Mouse (Mus musculus): ENCODE measurements around the gene Smad3. TPM values are rescaled to one million over a fixed set of nuclear protein-coding genes. Genes with fewer than 3 reads are reported as not detected.

The Smad3 gene
- total and polyA plus RNA-seq, 3 experiments: 0.81 to 1.5 (median 1.2) TPM

DNA sequence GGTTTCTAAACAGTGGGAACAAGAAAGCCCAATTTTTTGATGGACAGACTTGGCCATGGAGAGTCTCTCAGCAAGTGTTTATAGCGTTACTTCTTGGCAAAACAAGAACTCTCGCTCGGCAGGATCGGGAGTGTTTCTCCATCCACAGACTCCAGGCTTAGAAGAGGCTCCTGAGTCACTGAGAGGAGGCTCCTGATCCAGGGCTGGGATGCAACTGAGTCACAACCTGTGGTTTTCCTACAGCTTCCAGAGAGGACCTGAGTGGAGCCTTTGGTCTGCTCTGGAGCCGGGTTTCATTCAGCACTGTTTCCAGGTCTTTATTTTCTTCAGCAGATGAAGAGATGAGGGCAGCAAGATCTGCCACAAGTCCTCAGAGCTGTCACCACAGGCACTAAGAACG lies 149.8 kb downstream of the Smad3 start:
- Histone ChIP-seq H3K27ac (ENCODE audit: insufficient read depth, low read depth) (no peak overlapping the region), H3K36me3 (replicated peaks in 1 of 2; ENCODE audit: control insufficient read depth in 1 of 2, insufficient read depth in 1 of 2, low read length in 1 of 2) (peaks cover 0 to 53% of the 10 kb centered on the region in 2 experiments), H3K79me2 (replicated peaks; ENCODE audit: control insufficient read depth, extremely low read depth, insufficient read depth, poor library complexity, severe bottlenecking) (peaks cover 24% of the 10 kb centered on the region), H3K27me3 (replicated peaks) (no peaks in the 10 kb centered on the region), H3K9ac (ENCODE audit: insufficient read depth, low read depth) (no peak overlapping the region), H3K4me3 (replicated peaks in 1 of 3; ENCODE audit: low read depth in 2 of 3, low read length in 2 of 3, poor library complexity in 1 of 3) (no peak overlapping the region), H3K4me2 (ENCODE audit: insufficient read depth, low read depth, poor library complexity, severe bottlenecking) (no peak overlapping the region), H3K4me1 (ENCODE audit: control insufficient read depth in 1 of 2, insufficient read depth in 2 of 2) (peaks cover 6 to 56% of the 10 kb centered on the region in 2 experiments), H3K9me3 (replicated peaks; ENCODE audit: low read length) (peaks cover 4% of the 10 kb centered on the region)
- TF ChIP-seq RCOR1 (conservative IDR thresholded peaks at IDR 0.05; ENCODE audit: low read depth, low read length) (no peak), MEF2A (IDR thresholded peaks at IDR 0.05; ENCODE audit: borderline replicate concordance, low read depth, low read length) (no peak), ELF1 (IDR thresholded peaks at IDR 0.05; ENCODE audit: low read depth, low read length) (no peak)
- dilution Hi-C loops (cut with MboI; ENCODE audit: extremely low pct_ligation_motif_present, extremely low pct_unique_long_range_greater_than_20kb, low sequenced_read_pairs): no loop called here
- no peak for DNase-seq (ENCODE audit: extremely low read depth)
- in situ Hi-C loops (cut with MboI; ENCODE audit: low pct_ligation_motif_present, low pct_unique_long_range_greater_than_20kb, low sequenced_read_pairs): no loop called here

- TF ChIP-seq CTCF (conservative IDR thresholded peaks at IDR 0.05 in 1 of 2, IDR thresholded peaks at IDR 0.05 in 1 of 2; ENCODE audit: low read depth in 2 of 2, low read length in 2 of 2) (peak; percentile 13 to 36; a peak in 3 of 4 replicates), JUN (IDR thresholded peaks at IDR 0.05; ENCODE audit: insufficient read depth, low read depth, low read length) (no peak), SMC3 (IDR thresholded peaks at IDR 0.05; ENCODE audit: low read depth, low read length) (peak; percentile 4; the same call in 1 of the 2 replicates)
- no peak overlapping the region for H3K27ac ChIP-seq (ENCODE audit: insufficient read depth, low read depth)
- no peaks in the 10 kb centered on the region for H3K27me3 ChIP-seq (replicated peaks)
- DNase-seq (ENCODE audit: extremely low read depth): no peak
- H3K36me3 ChIP-seq (replicated peaks in 1 of 2; ENCODE audit: control insufficient read depth in 1 of 2, insufficient read depth in 1 of 2, low read length in 1 of 2): peaks cover 0 to 42% of the 10 kb centered on the region in 2 experiments
- in situ Hi-C loops (cut with MboI; ENCODE audit: low pct_ligation_motif_present, low pct_unique_long_range_greater_than_20kb, low sequenced_read_pairs): no loop called here
- no peak overlapping the region for H3K9ac ChIP-seq (ENCODE audit: insufficient read depth, low read depth)
- peaks cover 6 to 46% of the 10 kb centered on the region in 2 experiments for H3K4me1 ChIP-seq (ENCODE audit: control insufficient read depth in 1 of 2, insufficient read depth in 2 of 2)
- H3K4me2 ChIP-seq (ENCODE audit: insufficient read depth, low read depth, poor library complexity, severe bottlenecking): no peak overlapping the region
- peaks cover 27% of the 10 kb centered on the region for H3K79me2 ChIP-seq (replicated peaks; ENCODE audit: control insufficient read depth, extremely low read depth, insufficient read depth, poor library complexity, severe bottlenecking)
- H3K4me3 ChIP-seq (replicated peaks in 1 of 3; ENCODE audit: low read depth in 2 of 3, low read length in 2 of 3, poor library complexity in 1 of 3): no peak overlapping the region
- peaks cover 4% of the 10 kb centered on the region for H3K9me3 ChIP-seq (replicated peaks; ENCODE audit: low read length)
- dilution Hi-C loops (cut with MboI; ENCODE audit: extremely low pct_ligation_motif_present, extremely low pct_unique_long_range_greater_than_20kb, low sequenced_read_pairs): no loop called here
Observed at GRCm38 (mm10) chr9:63606594-63606993, 151.2 kb downstream of the Smad3 start.

GRCm38 (mm10) chr9:63603849-63604248 lies 153.9 kb downstream of the Smad3 start:
- Histone ChIP-seq H3K36me3 (replicated peaks in 1 of 2; ENCODE audit: control insufficient read depth in 1 of 2, insufficient read depth in 1 of 2, low read length in 1 of 2) (peaks cover 0 to 22% of the 10 kb centered on the region in 2 experiments), H3K79me2 (replicated peaks; ENCODE audit: control insufficient read depth, extremely low read depth, insufficient read depth, poor library complexity, severe bottlenecking) (peaks cover 27% of the 10 kb centered on the region), H3K9ac (ENCODE audit: insufficient read depth, low read depth) (no peak overlapping the region; the same call in 1 of the 2 replicates), H3K27me3 (replicated peaks) (no peaks in the 10 kb centered on the region), H3K4me2 (ENCODE audit: insufficient read depth, low read depth, poor library complexity, severe bottlenecking) (peak overlapping the region; percentile 94), H3K4me1 (ENCODE audit: control insufficient read depth in 1 of 2, insufficient read depth in 2 of 2) (peaks cover 6 to 31% of the 10 kb centered on the region in 2 experiments), H3K9me3 (replicated peaks; ENCODE audit: low read length) (no peaks in the 10 kb centered on the region), H3K4me3 (replicated peaks in 1 of 3; ENCODE audit: low read depth in 2 of 3, low read length in 2 of 3, poor library complexity in 1 of 3) (peak overlapping the region in 2 of 3 experiments; percentile 6 to 97), H3K27ac (ENCODE audit: insufficient read depth, low read depth) (no peak overlapping the region)
- dilution Hi-C loops (cut with MboI; ENCODE audit: extremely low pct_ligation_motif_present, extremely low pct_unique_long_range_greater_than_20kb, low sequenced_read_pairs): no loop called here
- in situ Hi-C loops (cut with MboI; ENCODE audit: low pct_ligation_motif_present, low pct_unique_long_range_greater_than_20kb, low sequenced_read_pairs): no loop called here
- no peak for TF ChIP-seq JUN (IDR thresholded peaks at IDR 0.05; ENCODE audit: insufficient read depth, low read depth, low read length)
- no peak for TF ChIP-seq PAX5 (IDR thresholded peaks at IDR 0.05; ENCODE audit: low read length)
- TF ChIP-seq CHD2 (IDR thresholded peaks at IDR 0.05; ENCODE audit: low read length): no peak
- no peak for TF ChIP-seq CTCF (conservative IDR thresholded peaks at IDR 0.05 in 1 of 2, IDR thresholded peaks at IDR 0.05 in 1 of 2; ENCODE audit: low read depth in 2 of 2, low read length in 2 of 2)
- no peak for TF ChIP-seq EP300 (IDR thresholded peaks at IDR 0.05; ENCODE audit: low read length)
- no peak for TF ChIP-seq RAD21 (IDR thresholded peaks at IDR 0.05; ENCODE audit: low read depth, low read length)
- no peak for TF ChIP-seq USF2 (conservative IDR thresholded peaks at IDR 0.05; ENCODE audit: low read depth, low read length)
- TF ChIP-seq ZMIZ1 (IDR thresholded peaks at IDR 0.05; ENCODE audit: low read depth, low read length): no peak
- TF ChIP-seq MAX (IDR thresholded peaks at IDR 0.05; ENCODE audit: low read length): no peak
- no peak for TF ChIP-seq NRF1 (IDR thresholded peaks at IDR 0.05; ENCODE audit: low read depth, low read length)
- TF ChIP-seq JUND (conservative IDR thresholded peaks at IDR 0.05; ENCODE audit: low read depth, low read length): no peak
- TF ChIP-seq MAFK (IDR thresholded peaks at IDR 0.05; ENCODE audit: insufficient replicate concordance, low read length): no peak
- no peak for TF ChIP-seq HCFC1 (IDR thresholded peaks at IDR 0.05; ENCODE audit: low read depth, low read length)
- no peak for TF ChIP-seq ZKSCAN1 (IDR thresholded peaks at IDR 0.05; ENCODE audit: borderline replicate concordance, low read depth, low read length)
- no peak for TF ChIP-seq SIN3A (IDR thresholded peaks at IDR 0.05; ENCODE audit: low read length)
- no peak for TF ChIP-seq CHD1 (IDR thresholded peaks at IDR 0.05; ENCODE audit: low read depth, low read length)
- TF ChIP-seq MEF2A (IDR thresholded peaks at IDR 0.05; ENCODE audit: borderline replicate concordance, low read depth, low read length): no peak
- TF ChIP-seq ETS1 (conservative IDR thresholded peaks at IDR 0.05; ENCODE audit: low read depth, low read length): no peak
- DNase-seq (ENCODE audit: extremely low read depth): no peak

Measured in CH12.LX (cell line).